Mouse (Mus musculus) gastrocnemius, postnatal 25 days (tissue): ENCODE results near the gene Gan. TPM values are rescaled to one million over a fixed set of nuclear protein-coding genes. Genes with fewer than 3 reads are reported as not detected.

Source experiments
- DNase-seq: peaks from one replicate; pipeline ENCODE4 v3.0.0; 2022
- total RNA-seq, 2 experiments: library from RNA; stranded (reverse); gene quantifications; 1 replicate in 1 of 2; 2 replicates in 1 of 2; pipeline ENCODE4 v1.2.3; 2021

Gene Gan
- total RNA-seq, 2 experiments from 2014 or later: 4.0 to 4.9 TPM

- peak; percentile 95 for DNase-seq
These were observed 98.5 kb downstream of the Gan start for GRCm38 (mm10) chr8:117256292-117256938.

- no peak for DNase-seq
These were observed 99.3 kb downstream of the Gan start, which contains the start of gene Cmip for GRCm38 (mm10) chr8:117257029-117257820. Gene Cmip (plus strand): TSS chr8:117257064.

- no peak for DNase-seq
These were observed 100.1 kb downstream of the Gan start for GRCm38 (mm10) chr8:117257821-117258575.

GRCm38 (mm10) chr8:117258576-117259040 is 100.7 kb downstream of the Gan start:
- no peak for DNase-seq

- no peak for DNase-seq
These were observed 101.6 kb downstream of the Gan start for GRCm38 (mm10) chr8:117259431-117260001.

GRCm38 (mm10) chr8:117260234-117260929 is 102.4 kb downstream of the Gan start:
- no peak for DNase-seq

- DNase-seq: no peak
These were observed 103.1 kb downstream of the Gan start for GRCm38 (mm10) chr8:117260930-117261475.

- DNase-seq: no peak
These were observed 103.8 kb downstream of the Gan start for GRCm38 (mm10) chr8:117261702-117262101.

- no peak for DNase-seq
These were observed 104.8 kb downstream of the Gan start for GRCm38 (mm10) chr8:117262685-117263084.

GRCm38 (mm10) chr8:117263442-117263841 is 105.5 kb downstream of the Gan start:
- no peak for DNase-seq

GRCm38 (mm10) chr8:117265079-117265478 is 107.1 kb downstream of the Gan start:
- no peak for DNase-seq

Other genes starting within 250 kb of the Gan start
- gene Cmc2, start 236.7 kb upstream of the Gan start, total RNA-seq: 10 to 100 TPM; 26.1 to 34.2 TPM
- gene Cenpn, start 236.4 kb upstream of the Gan start, total RNA-seq: under 1 TPM; 0.51 to 0.62 TPM
- gene Atmin, start 214.7 kb upstream of the Gan start, total RNA-seq: 10 to 100 TPM; 14.3 to 15.4 TPM
- gene 1700030J22Rik, start 179.2 kb upstream of the Gan start, total RNA-seq: under 1 TPM; 0.15 to 0.29 TPM
- 10 to 100 TPM; 37.9 to 41.2 TPM for gene Gcsh, start 164.6 kb upstream of the Gan start, total RNA-seq
- under 1 TPM; 0.08 to 0.19 TPM for gene Pkd1l2, start 75.7 kb upstream of the Gan start, total RNA-seq
- gene Bco1, start 62.3 kb upstream of the Gan start, total RNA-seq: not detected
- gene Cmip, start 98.9 kb downstream of the Gan start, total RNA-seq: 10 to 100 TPM; 10.0 to 12.9 TPM